Mouse (Mus musculus): ENCODE results near the gene D930020B18Rik.

The D930020B18Rik gene

GRCm38 (mm10) chr10:121641272-121642053, at the start of gene D930020B18Rik:
Gene D930020B18Rik, plus strand, starts transcription at chr10:121641588.
- DNase-seq, result peak; percentile 16 to 34

- no peak for DNase-seq
These were observed 44.8 kb upstream of the D930020B18Rik start for GRCm38 (mm10) chr10:121596580-121596979.

- no peak for DNase-seq
These were observed 40.1 kb upstream of the D930020B18Rik start for GRCm38 (mm10) chr10:121601272-121601671.

- DNase-seq, result no peak
These were observed 37.8 kb upstream of the D930020B18Rik start for GRCm38 (mm10) chr10:121603556-121603955.

- DNase-seq, result no peak
These were observed 36.6 kb upstream of the D930020B18Rik start for GRCm38 (mm10) chr10:121604632-121605344.

- no peak for DNase-seq
These were observed 33.2 kb upstream of the D930020B18Rik start for GRCm38 (mm10) chr10:121608177-121608576.

- DNase-seq, result no peak
These were observed 29.8 kb upstream of the D930020B18Rik start for GRCm38 (mm10) chr10:121611587-121611986.

GRCm38 (mm10) chr10:121612448-121612847, 28.9 kb upstream of the D930020B18Rik start:
- DNase-seq, result no peak

GRCm38 (mm10) chr10:121613570-121613969, 27.8 kb upstream of the D930020B18Rik start:
- peak; percentile 55 to 80 for DNase-seq

- no peak for DNase-seq
These were observed 26.1 kb upstream of the D930020B18Rik start for GRCm38 (mm10) chr10:121615146-121615870.

GRCm38 (mm10) chr10:121615935-121616334, 25.5 kb upstream of the D930020B18Rik start:
- DNase-seq, result no peak

GRCm38 (mm10) chr10:121622431-121622830, 19.0 kb upstream of the D930020B18Rik start:
- DNase-seq, result no peak

- DNase-seq, result no peak
These were observed 17.7 kb upstream of the D930020B18Rik start for GRCm38 (mm10) chr10:121623670-121624069.

GRCm38 (mm10) chr10:121625006-121625405, 16.4 kb upstream of the D930020B18Rik start:
- no peak for DNase-seq

- no peak for DNase-seq
These were observed 15.8 kb upstream of the D930020B18Rik start for GRCm38 (mm10) chr10:121625407-121626185.

GRCm38 (mm10) chr10:121626186-121626882, 15.1 kb upstream of the D930020B18Rik start, which contains the start of gene Xpot:
Gene Xpot, minus strand, starts transcription at chr10:121626332.
- peak; percentile 98 to 99 for DNase-seq

- no peak for DNase-seq
These were observed 14.1 kb upstream of the D930020B18Rik start for GRCm38 (mm10) chr10:121627216-121627852.

- DNase-seq, result no peak
These were observed 12.8 kb upstream of the D930020B18Rik start for GRCm38 (mm10) chr10:121628561-121629040.

- no peak for DNase-seq
These were observed 7.2 kb upstream of the D930020B18Rik start for GRCm38 (mm10) chr10:121634159-121634558.

GRCm38 (mm10) chr10:121636276-121636675, 5.1 kb upstream of the D930020B18Rik start:
- no peak for DNase-seq

- DNase-seq, result no peak
These were observed 1.8 kb upstream of the D930020B18Rik start for GRCm38 (mm10) chr10:121639573-121639972.
